Mouse (Mus musculus) heart, embryonic 15.5 days (tissue): ENCODE results near the gene Maff. TPM values are rescaled to one million over a fixed set of nuclear protein-coding genes. Genes with fewer than 3 reads are reported as not detected.
A peak's percentile ranks its signal among the peaks of the same experiment; 100 is the strongest.

Experiments used
- ATAC-seq: fragments of 200-750 bp; cut with Nextera tagmentation; replicated peaks from 2 replicates; pipeline ENCODE4 v1.8.0; 2017; ENCODE audit warnings: low read depth, moderate TSS enrichment; ENCODE audit not compliant: insufficient number of reproducible peaks, insufficient read depth, low FRiP score
- H3K27ac ChIP-seq: fragments of 300-500 bp; sonication (generic); 2 replicates; pipeline ENCODE4 v1.5.1; 2015; ENCODE audit warnings: mild to moderate bottlenecking, inconsistent platforms
- H3K27me3 ChIP-seq: fragments of 300-500 bp; sonication (generic); 2 replicates; pipeline ENCODE4 v1.6.1; 2015; ENCODE audit warnings: inconsistent platforms
- H3K36me3 ChIP-seq: fragments of 300-500 bp; sonication (generic); 2 replicates; pipeline ENCODE4 v1.6.1; 2015; ENCODE audit warnings: mild to moderate bottlenecking, inconsistent platforms
- H3K4me1 ChIP-seq: fragments of 300-500 bp; sonication (generic); replicated peaks from 2 replicates; pipeline ENCODE4 v1.6.1; 2015; ENCODE audit warnings: inconsistent platforms
- H3K4me2 ChIP-seq: fragments of 300-500 bp; sonication (generic); 2 replicates; pipeline ENCODE4 v1.6.1; 2015; ENCODE audit warnings: inconsistent platforms, mild to moderate bottlenecking, moderate library complexity
- H3K4me3 ChIP-seq: fragments of 300-500 bp; sonication (generic); 2 replicates; pipeline ENCODE4 v1.5.1; 2015; ENCODE audit warnings: mild to moderate bottlenecking, inconsistent platforms
- H3K9ac ChIP-seq: fragments of 300-500 bp; sonication (generic); 2 replicates; pipeline ENCODE4 v1.6.1; 2015; ENCODE audit warnings: mild to moderate bottlenecking, inconsistent platforms
- H3K9me3 ChIP-seq: fragments of 300-500 bp; sonication (generic); replicated peaks from 2 replicates; pipeline ENCODE4 v1.6.1; 2016; ENCODE audit warnings: inconsistent platforms
- WGBS: fragments of 180-500 bp; shearing (Covaris S2); methylation state at CpG from one replicate; pipeline ENCODE4 v1.1.7; 2015; ENCODE audit warnings: mixed read lengths; 5-methylcytosine and 5-hydroxymethylcytosine counted together
- polyA plus RNA-seq: library from polyadenylated mRNA; unstranded; fragments of >200 nt; fragmentation: Nextera tagmentation; extraction: Ambion mirVana; gene quantifications from 2 replicates; pipeline ENCODE4 v1.2.1, GENCODE M21; 2015

Gene Maff
- polyA plus RNA-seq, 1 experiment from 2014 or later, result 3.8 TPM

GRCm38 (mm10) chr15:79352479-79352878 is 6.1 kb downstream of the Maff start:
- Histone ChIP-seq H3K27me3 (no peaks in the 10 kb centered on the region), H3K36me3 (no peaks in the 10 kb centered on the region), H3K4me3 (no peak overlapping the region), H3K9me3 (no peaks in the 10 kb centered on the region), H3K9ac (no peak overlapping the region; the same call in 1 of the 2 replicates), H3K4me2 (no peak overlapping the region), H3K4me1 (peaks cover 60% of the 10 kb centered on the region), H3K27ac (peak overlapping the region; percentile 77)
- ATAC-seq, result no peak
- 85% methylated on average over 6 of the region's 6 CpGs for WGBS

- Histone ChIP-seq H3K36me3 (no peaks in the 10 kb centered on the region), H3K27ac (no peak overlapping the region), H3K9ac (no peak overlapping the region), H3K9me3 (no peaks in the 10 kb centered on the region), H3K4me2 (no peak overlapping the region), H3K4me3 (no peak overlapping the region), H3K4me1 (peaks cover 63% of the 10 kb centered on the region), H3K27me3 (no peaks in the 10 kb centered on the region)
- ATAC-seq, result no peak
- 82% methylated on average over 5 of the region's 5 CpGs for WGBS
Observed at GRCm38 (mm10) chr15:79353690-79354305, 7.4 kb downstream of the Maff start.

GRCm38 (mm10) chr15:79354619-79355018 is 8.2 kb downstream of the Maff start:
- 75% methylated on average over 4 of the region's 4 CpGs for WGBS
- no peak overlapping the region for H3K4me3 ChIP-seq
- H3K4me1 ChIP-seq, result peaks cover 59% of the 10 kb centered on the region
- no peaks in the 10 kb centered on the region for H3K36me3 ChIP-seq
- H3K9ac ChIP-seq, result no peak overlapping the region
- no peak overlapping the region for H3K4me2 ChIP-seq
- no peaks in the 10 kb centered on the region for H3K27me3 ChIP-seq
- H3K27ac ChIP-seq, result no peak overlapping the region
- H3K9me3 ChIP-seq, result no peaks in the 10 kb centered on the region
- ATAC-seq, result no peak

- ATAC-seq, result no peak
- peaks cover 65% of the 10 kb centered on the region for H3K4me1 ChIP-seq
- H3K4me3 ChIP-seq, result peak overlapping the region; percentile 47
- no peak overlapping the region for H3K27ac ChIP-seq
- H3K9me3 ChIP-seq, result no peaks in the 10 kb centered on the region
- WGBS, result 73% methylated on average over 8 of the region's 8 CpGs
- H3K9ac ChIP-seq, result 0 out of 2 replicates have a peak overlapping the region, but pooled peaks have one; percentile 49
- H3K4me2 ChIP-seq, result peak overlapping the region; percentile 75
- H3K27me3 ChIP-seq, result no peaks in the 10 kb centered on the region
- peaks cover 5% of the 10 kb centered on the region; the same call in 1 of the 2 replicates for H3K36me3 ChIP-seq
Observed at GRCm38 (mm10) chr15:79356481-79356880, 10.1 kb downstream of the Maff start.

- H3K27me3 ChIP-seq, result no peaks in the 10 kb centered on the region
- peak overlapping the region; percentile 75 for H3K4me2 ChIP-seq
- 1% methylated on average over 77 of the region's 77 CpGs for WGBS
- peaks cover 65% of the 10 kb centered on the region for H3K4me1 ChIP-seq
- peak; percentile 84 for ATAC-seq
- peaks cover 13% of the 10 kb centered on the region for H3K36me3 ChIP-seq
- H3K9ac ChIP-seq, result peak overlapping the region; percentile 49
- no peaks in the 10 kb centered on the region for H3K9me3 ChIP-seq
- peak overlapping the region; percentile 65 for H3K27ac ChIP-seq
- peak overlapping the region; percentile 47 for H3K4me3 ChIP-seq
Observed at GRCm38 (mm10) chr15:79357036-79357911, 10.9 kb downstream of the Maff start.

GRCm38 (mm10) chr15:79357974-79358690 is 11.7 kb downstream of the Maff start:
- H3K27me3 ChIP-seq, result no peaks in the 10 kb centered on the region
- peaks cover 22% of the 10 kb centered on the region for H3K36me3 ChIP-seq
- H3K9me3 ChIP-seq, result no peaks in the 10 kb centered on the region
- H3K4me1 ChIP-seq, result peaks cover 59% of the 10 kb centered on the region
- WGBS, result 44% methylated on average over 12 of the region's 12 CpGs
- peak overlapping the region; percentile 75 for H3K4me2 ChIP-seq
- H3K9ac ChIP-seq, result no peak overlapping the region
- peak overlapping the region; percentile 47; the same call in 1 of the 2 replicates for H3K4me3 ChIP-seq
- ATAC-seq, result no peak
- peak overlapping the region; percentile 65 for H3K27ac ChIP-seq

- Histone ChIP-seq H3K9me3 (no peaks in the 10 kb centered on the region), H3K27me3 (no peaks in the 10 kb centered on the region), H3K27ac (peak overlapping the region; percentile 58), H3K36me3 (peaks cover 39% of the 10 kb centered on the region), H3K4me2 (peak overlapping the region; percentile 31), H3K4me1 (peaks cover 61% of the 10 kb centered on the region), H3K9ac (no peak overlapping the region), H3K4me3 (no peak overlapping the region)
- ATAC-seq, result no peak
- 7% methylated on average over 6 of the region's 6 CpGs for WGBS
Observed at GRCm38 (mm10) chr15:79359954-79360353, 13.5 kb downstream of the Maff start.

GRCm38 (mm10) chr15:79360371-79360770 is 13.9 kb downstream of the Maff start:
- H3K9ac ChIP-seq, result no peak overlapping the region
- no peak overlapping the region for H3K4me3 ChIP-seq
- H3K9me3 ChIP-seq, result no peaks in the 10 kb centered on the region
- peaks cover 61% of the 10 kb centered on the region for H3K4me1 ChIP-seq
- H3K27ac ChIP-seq, result peak overlapping the region; percentile 58
- no peak for ATAC-seq
- H3K4me2 ChIP-seq, result peak overlapping the region; percentile 31
- peaks cover 43% of the 10 kb centered on the region for H3K36me3 ChIP-seq
- no peaks in the 10 kb centered on the region for H3K27me3 ChIP-seq
- 30% methylated on average over 7 of the region's 7 CpGs for WGBS

- no peak overlapping the region for H3K4me3 ChIP-seq
- H3K4me2 ChIP-seq, result no peak overlapping the region
- H3K27me3 ChIP-seq, result no peaks in the 10 kb centered on the region
- H3K9me3 ChIP-seq, result no peaks in the 10 kb centered on the region
- peak overlapping the region; percentile 58 for H3K27ac ChIP-seq
- WGBS, result 52% methylated on average over 4 of the region's 4 CpGs
- H3K4me1 ChIP-seq, result peaks cover 58% of the 10 kb centered on the region
- no peak for ATAC-seq
- peaks cover 49% of the 10 kb centered on the region for H3K36me3 ChIP-seq
- no peak overlapping the region; the same call in 1 of the 2 replicates for H3K9ac ChIP-seq
Observed at GRCm38 (mm10) chr15:79361023-79361422, 14.6 kb downstream of the Maff start.

- WGBS, result 52% methylated on average over 6 of the region's 6 CpGs
- Histone ChIP-seq H3K9ac (no peak overlapping the region), H3K27ac (no peak overlapping the region; the same call in 1 of the 2 replicates), H3K4me3 (no peak overlapping the region), H3K4me1 (peaks cover 46% of the 10 kb centered on the region), H3K27me3 (no peaks in the 10 kb centered on the region), H3K36me3 (peaks cover 71% of the 10 kb centered on the region), H3K9me3 (no peaks in the 10 kb centered on the region), H3K4me2 (no peak overlapping the region)
- ATAC-seq, result no peak
Observed at GRCm38 (mm10) chr15:79364120-79364519, 17.7 kb downstream of the Maff start.

- peaks cover 47% of the 10 kb centered on the region for H3K4me1 ChIP-seq
- ATAC-seq, result no peak
- 97% methylated on average over 12 of the region's 12 CpGs for WGBS
- H3K4me3 ChIP-seq, result no peak overlapping the region
- H3K9me3 ChIP-seq, result no peaks in the 10 kb centered on the region
- H3K9ac ChIP-seq, result no peak overlapping the region
- no peak overlapping the region for H3K27ac ChIP-seq
- no peak overlapping the region for H3K4me2 ChIP-seq
- H3K27me3 ChIP-seq, result no peaks in the 10 kb centered on the region
- peaks cover 73% of the 10 kb centered on the region for H3K36me3 ChIP-seq
Observed at GRCm38 (mm10) chr15:79365068-79365467, 18.6 kb downstream of the Maff start.
